Mouse (Mus musculus): ENCODE data around the gene Cul5. TPM values are rescaled to one million over a fixed set of nuclear protein-coding genes. Genes with fewer than 3 reads are reported as not detected.

Gene Cul5
- polyA plus RNA-seq, 1 experiment, result 20.1 TPM

DNA sequence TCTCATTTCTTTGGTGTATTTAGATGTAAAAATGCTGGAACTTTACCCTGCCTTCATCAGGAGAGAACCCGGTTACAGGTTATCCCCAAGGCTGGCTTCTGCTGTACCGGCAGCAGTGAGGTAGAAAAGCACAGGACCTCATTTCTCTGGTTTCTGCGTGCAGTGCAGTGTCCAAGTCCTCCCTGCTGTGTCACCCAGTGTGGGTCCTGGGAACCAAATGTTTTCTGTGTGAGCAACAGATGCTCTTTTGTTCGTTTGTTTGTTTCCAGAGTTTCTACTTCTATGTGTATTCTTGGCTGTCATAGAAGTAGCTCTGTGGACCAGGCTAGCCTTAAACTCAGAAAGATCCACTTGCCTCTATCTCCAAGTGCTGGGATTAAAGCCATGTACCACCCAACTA lies 87.9 kb downstream of the Cul5 start:
- no peaks in the 10 kb centered on the region for H3K4me1 ChIP-seq (ENCODE audit: control insufficient read depth, insufficient read depth, insufficient read length, low read length)

DNA sequence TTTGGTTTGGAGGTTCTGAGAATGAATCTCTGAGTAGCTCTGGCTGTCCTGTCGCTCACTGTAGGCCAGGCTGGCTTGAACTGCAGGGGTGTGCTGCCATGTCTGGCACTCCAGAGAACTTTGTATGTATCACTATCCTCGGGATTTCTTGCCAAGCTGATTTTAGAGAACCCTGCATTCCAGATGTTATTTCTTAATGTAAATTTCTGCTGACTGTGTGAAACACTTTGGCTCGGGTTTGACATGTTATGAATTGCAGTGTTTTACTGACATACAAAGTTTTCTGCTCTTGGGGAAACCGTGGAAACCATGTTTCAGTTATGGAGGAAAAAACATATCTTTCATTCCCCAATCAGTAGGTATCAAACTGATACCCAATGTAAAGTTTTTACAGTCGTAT lies 94.1 kb downstream of the Cul5 start:
- no peak overlapping the region for H3K27ac ChIP-seq (replicated peaks; ENCODE audit: low read depth, low read length)
- H3K4me1 ChIP-seq (ENCODE audit: control insufficient read depth, insufficient read depth, insufficient read length, low read length), result no peaks in the 10 kb centered on the region

More for the DNA sequence above, 87.9 kb downstream of the Cul5 start:
- Histone ChIP-seq H3K4me3 (ENCODE audit: insufficient read depth, low read depth, low read length) (no peak overlapping the region), H3K27ac (replicated peaks; ENCODE audit: low read depth, low read length) (no peak overlapping the region)

DNA sequence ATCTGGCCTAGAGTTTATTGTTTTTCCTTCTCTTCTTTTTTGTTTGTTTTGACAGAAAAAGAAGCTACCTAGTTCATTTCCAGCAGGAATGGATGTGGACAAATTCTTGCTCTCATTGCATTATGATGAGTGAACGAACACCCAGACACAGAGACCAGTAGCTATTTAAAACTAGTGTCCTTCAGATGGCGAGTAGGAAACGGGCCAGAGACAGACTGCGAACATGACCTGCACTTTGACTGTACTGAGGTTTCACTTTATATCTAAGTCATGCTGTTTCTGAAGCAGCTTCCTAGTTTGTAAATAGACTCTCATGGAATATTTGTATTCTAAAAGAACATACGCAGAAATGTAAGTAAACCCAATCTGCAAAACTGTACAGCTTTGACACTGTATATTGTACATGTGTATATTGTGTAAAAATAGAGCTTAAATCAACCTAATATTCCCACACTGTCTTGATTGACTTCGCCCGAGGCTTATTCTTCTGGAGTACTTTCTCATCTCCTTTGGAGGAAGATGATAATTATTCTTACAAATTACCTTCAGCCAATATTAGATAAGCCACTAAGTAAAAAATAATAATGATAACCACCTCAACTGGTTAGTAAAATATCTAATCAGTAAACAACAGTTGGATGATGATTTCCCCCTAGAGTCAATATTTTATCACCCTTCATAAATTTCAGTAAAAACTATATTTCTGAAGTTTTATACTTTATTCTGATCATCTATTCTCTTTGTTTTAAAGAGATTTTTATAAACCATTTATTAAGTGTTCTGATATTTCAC lies 97.1 kb downstream of the Cul5 start:
- Histone ChIP-seq H3K4me3 (ENCODE audit: insufficient read depth, low read depth, low read length) (no peak overlapping the region), H3K27ac (replicated peaks; ENCODE audit: low read depth, low read length) (no peak overlapping the region), H3K4me1 (ENCODE audit: control insufficient read depth, insufficient read depth, insufficient read length, low read length) (no peaks in the 10 kb centered on the region)

More for the DNA sequence above, 94.1 kb downstream of the Cul5 start:
- H3K4me3 ChIP-seq (ENCODE audit: insufficient read depth, low read depth, low read length), result no peak overlapping the region

DNA sequence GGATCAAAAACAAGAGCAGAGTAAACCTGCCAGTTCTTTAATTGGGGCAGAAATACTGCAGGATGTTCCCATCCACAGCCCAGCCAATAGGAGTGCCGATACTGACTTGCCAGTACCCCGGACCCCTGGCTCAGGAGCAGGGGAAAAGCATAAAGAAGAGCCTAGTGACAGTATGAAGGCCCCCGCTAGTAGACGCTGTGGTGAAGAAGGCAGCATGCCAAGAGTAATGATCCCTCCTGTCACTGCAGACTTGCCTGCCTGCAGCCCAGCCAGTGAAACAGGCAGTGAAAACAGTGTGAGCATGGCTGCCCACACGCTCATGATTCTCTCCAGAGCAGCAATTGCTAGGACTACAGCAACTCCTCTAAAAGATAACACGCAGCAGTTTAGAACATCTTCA lies 99.2 kb downstream of the Cul5 start:
- no peak overlapping the region for H3K4me3 ChIP-seq (ENCODE audit: insufficient read depth, low read depth, low read length)
- no peak overlapping the region for H3K27ac ChIP-seq (replicated peaks; ENCODE audit: low read depth, low read length)
- H3K4me1 ChIP-seq (ENCODE audit: control insufficient read depth, insufficient read depth, insufficient read length, low read length), result no peaks in the 10 kb centered on the region

Other genes starting within 250 kb of the Cul5 start
- gene Atm, start 133.3 kb downstream of the Cul5 start, polyA plus RNA-seq (2012; ENCODE audit: insufficient read depth, insufficient read length, missing spikeins), result 3.9 and 6.0 TPM in 2 replicates
- 2.4 and 2.5 TPM in 2 replicates for gene Npat, start 133.0 kb downstream of the Cul5 start, polyA plus RNA-seq (2012; ENCODE audit: insufficient read depth, insufficient read length, missing spikeins)
- 808 and 1,072 TPM in 2 replicates for gene Acat1, start 59.6 kb downstream of the Cul5 start, polyA plus RNA-seq (2012; ENCODE audit: insufficient read depth, insufficient read length, missing spikeins)
- gene Rab39, start 36.2 kb upstream of the Cul5 start, polyA plus RNA-seq (2012; ENCODE audit: insufficient read depth, insufficient read length, missing spikeins), result not detected in 2 replicates
- not detected in 2 replicates for gene Slc35f2, start 101.5 kb upstream of the Cul5 start, polyA plus RNA-seq (2012; ENCODE audit: insufficient read depth, insufficient read length, missing spikeins)
- gene Sln, start 180.2 kb upstream of the Cul5 start, polyA plus RNA-seq (2012; ENCODE audit: insufficient read depth, insufficient read length, missing spikeins), result 1.5 and 1.6 TPM in 2 replicates

Measured in brown adipose tissue, adult 24 weeks (tissue).